Mouse (Mus musculus): Measurements from ENCODE around the gene Nfkb1. TPM values are rescaled to one million over a fixed set of nuclear protein-coding genes. Genes with fewer than 3 reads are reported as not detected.

The Nfkb1 gene
- polyA plus RNA-seq (2014; fragmentation: Nextera tagmentation; extraction: Ambion mirVana), result 9.1 and 10.2 TPM in 2 replicates

- Histone ChIP-seq H3K9ac (peak within 1 kb of the TSS; percentile 96), H3K4me2 (replicated peaks) (peak within 1 kb of the TSS; percentile 83), H3K27ac (peak within 1 kb of the TSS; percentile 93), H3K4me1 (replicated peaks; ENCODE audit: control insufficient read depth, insufficient read depth, low read length) (peaks cover 19% of the 10 kb centered on the region), H3K27me3 (ENCODE audit: control insufficient read depth, insufficient read depth, low read length) (no peaks in the 10 kb centered on the region), H3K9me3 (ENCODE audit: control insufficient read depth, low read length) (no peaks in the 10 kb centered on the region), H3K4me3 (replicated peaks; ENCODE audit: low read length) (peak within 1 kb of the TSS; percentile 88), H3K36me3 (replicated peaks; ENCODE audit: control insufficient read depth, insufficient read depth) (no peaks in the 10 kb centered on the region)
- ATAC-seq (ENCODE audit: low FRiP score), result peak; percentile 87
- WGBS, result under 1% methylated on average over 76 of the region's 102 CpGs
- peak; percentile 61 for DNase-seq (ENCODE audit: low spot score)
Measured at GRCm38 (mm10) chr3:135691191-135692131, at the start of gene Nfkb1. TSS of gene Nfkb1 (minus strand) at chr3:135691547.

DNA sequence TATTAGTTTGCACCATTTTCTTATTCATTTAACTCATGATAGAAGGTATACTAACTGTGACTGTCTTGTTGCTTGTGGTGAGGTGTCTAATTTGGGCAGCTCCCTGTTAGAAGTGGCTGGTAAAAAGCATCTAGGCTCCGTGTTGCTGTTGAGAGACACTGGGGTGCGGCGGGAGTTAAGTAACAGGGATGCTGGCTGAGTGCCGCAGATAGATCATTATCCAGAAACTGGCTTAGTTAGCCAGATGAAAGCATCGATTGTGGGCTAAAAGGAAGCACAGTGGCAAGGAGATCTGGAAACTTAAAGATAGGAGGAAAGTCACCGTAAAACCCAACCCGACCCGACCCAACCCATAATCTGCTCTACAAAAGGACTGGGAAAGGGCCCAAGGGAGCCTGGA lies 49.4 kb upstream of the Nfkb1 start:
- 90% methylated on average over 8 of the region's 8 CpGs for WGBS
- Histone ChIP-seq H3K4me1 (replicated peaks; ENCODE audit: control insufficient read depth, insufficient read depth, low read length) (no peaks in the 10 kb centered on the region), H3K36me3 (replicated peaks; ENCODE audit: control insufficient read depth, insufficient read depth) (no peaks in the 10 kb centered on the region), H3K4me2 (replicated peaks) (no peak overlapping the region), H3K9ac (no peak overlapping the region), H3K4me3 (replicated peaks; ENCODE audit: low read length) (no peak overlapping the region), H3K27ac (no peak overlapping the region), H3K27me3 (ENCODE audit: control insufficient read depth, insufficient read depth, low read length) (no peaks in the 10 kb centered on the region), H3K9me3 (ENCODE audit: control insufficient read depth, low read length) (no peaks in the 10 kb centered on the region)
- no peak for DNase-seq (ENCODE audit: low spot score)
- no peak for ATAC-seq (ENCODE audit: low FRiP score)

DNA sequence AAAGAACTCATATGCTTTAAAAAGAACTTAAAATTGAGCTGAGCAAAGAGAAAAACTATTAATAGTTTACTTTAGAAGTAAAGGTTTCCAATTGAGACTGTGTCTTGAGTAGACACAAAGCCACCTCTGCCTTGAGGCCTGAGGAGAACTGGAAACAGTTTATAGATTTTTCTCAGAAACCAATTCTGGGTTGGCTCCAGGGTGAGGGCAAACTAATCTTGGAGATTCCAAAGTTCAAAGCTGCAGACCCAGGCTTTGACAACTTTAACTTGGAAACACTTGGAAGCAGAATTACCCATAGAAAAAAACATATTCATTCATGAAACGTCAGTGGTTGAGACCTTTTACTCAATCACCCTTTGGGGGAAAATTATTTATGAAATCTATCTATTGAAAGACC lies 43.4 kb upstream of the Nfkb1 start:
- H3K9me3 ChIP-seq (ENCODE audit: control insufficient read depth, low read length), result no peaks in the 10 kb centered on the region

GRCm38 (mm10) chr3:135732747-135733445 lies 41.5 kb upstream of the Nfkb1 start:
- Histone ChIP-seq H3K27me3 (ENCODE audit: control insufficient read depth, insufficient read depth, low read length) (no peaks in the 10 kb centered on the region), H3K36me3 (replicated peaks; ENCODE audit: control insufficient read depth, insufficient read depth) (no peaks in the 10 kb centered on the region), H3K9me3 (ENCODE audit: control insufficient read depth, low read length) (no peaks in the 10 kb centered on the region), H3K4me3 (replicated peaks; ENCODE audit: low read length) (no peak overlapping the region), H3K9ac (no peak overlapping the region), H3K27ac (no peak overlapping the region), H3K4me2 (replicated peaks) (no peak overlapping the region), H3K4me1 (replicated peaks; ENCODE audit: control insufficient read depth, insufficient read depth, low read length) (no peaks in the 10 kb centered on the region)
- WGBS, result 92% methylated on average over 10 of the region's 10 CpGs
- DNase-seq (ENCODE audit: low spot score) (no peak), ATAC-seq (ENCODE audit: low FRiP score) (no peak)

More for the DNA sequence above, 43.4 kb upstream of the Nfkb1 start:
- Histone ChIP-seq H3K27me3 (ENCODE audit: control insufficient read depth, insufficient read depth, low read length) (no peaks in the 10 kb centered on the region), H3K4me2 (replicated peaks) (no peak overlapping the region), H3K4me3 (replicated peaks; ENCODE audit: low read length) (no peak overlapping the region), H3K4me1 (replicated peaks; ENCODE audit: control insufficient read depth, insufficient read depth, low read length) (no peaks in the 10 kb centered on the region), H3K36me3 (replicated peaks; ENCODE audit: control insufficient read depth, insufficient read depth) (no peaks in the 10 kb centered on the region), H3K9ac (no peak overlapping the region), H3K27ac (no peak overlapping the region)
- ATAC-seq (ENCODE audit: low FRiP score) (no peak), DNase-seq (ENCODE audit: low spot score) (no peak)
- WGBS, result 71% methylated on average over 1 of the region's 1 CpGs

GRCm38 (mm10) chr3:135731292-135732047 lies 40.1 kb upstream of the Nfkb1 start:
- no peaks in the 10 kb centered on the region for H3K4me1 ChIP-seq (replicated peaks; ENCODE audit: control insufficient read depth, insufficient read depth, low read length)
- ATAC-seq (ENCODE audit: low FRiP score) (peak; percentile 89), DNase-seq (ENCODE audit: low spot score) (peak; percentile 100)
- no peak overlapping the region for H3K9ac ChIP-seq
- WGBS, result 39% methylated on average over 17 of the region's 17 CpGs
- peak overlapping the region; percentile 33; the same call in 1 of the 2 replicates for H3K4me2 ChIP-seq (replicated peaks)
- H3K9me3 ChIP-seq (ENCODE audit: control insufficient read depth, low read length), result no peaks in the 10 kb centered on the region
- no peak overlapping the region for H3K4me3 ChIP-seq (replicated peaks; ENCODE audit: low read length)
- H3K27me3 ChIP-seq (ENCODE audit: control insufficient read depth, insufficient read depth, low read length), result no peaks in the 10 kb centered on the region
- no peak overlapping the region for H3K27ac ChIP-seq
- no peaks in the 10 kb centered on the region for H3K36me3 ChIP-seq (replicated peaks; ENCODE audit: control insufficient read depth, insufficient read depth)

- DNase-seq (ENCODE audit: low spot score), result peak; percentile 55
- Histone ChIP-seq H3K36me3 (replicated peaks; ENCODE audit: control insufficient read depth, insufficient read depth) (no peaks in the 10 kb centered on the region), H3K9ac (peak overlapping the region; percentile 29; the same call in 1 of the 2 replicates), H3K4me3 (replicated peaks; ENCODE audit: low read length) (no peak overlapping the region), H3K4me2 (replicated peaks) (peak overlapping the region; percentile 33), H3K4me1 (replicated peaks; ENCODE audit: control insufficient read depth, insufficient read depth, low read length) (no peaks in the 10 kb centered on the region), H3K27me3 (ENCODE audit: control insufficient read depth, insufficient read depth, low read length) (no peaks in the 10 kb centered on the region), H3K9me3 (ENCODE audit: control insufficient read depth, low read length) (no peaks in the 10 kb centered on the region), H3K27ac (no peak overlapping the region)
- 48% methylated on average over 9 of the region's 9 CpGs for WGBS
- ATAC-seq (ENCODE audit: low FRiP score), result peak; percentile 78
Measured at GRCm38 (mm10) chr3:135730790-135731189, 39.4 kb upstream of the Nfkb1 start.

DNA sequence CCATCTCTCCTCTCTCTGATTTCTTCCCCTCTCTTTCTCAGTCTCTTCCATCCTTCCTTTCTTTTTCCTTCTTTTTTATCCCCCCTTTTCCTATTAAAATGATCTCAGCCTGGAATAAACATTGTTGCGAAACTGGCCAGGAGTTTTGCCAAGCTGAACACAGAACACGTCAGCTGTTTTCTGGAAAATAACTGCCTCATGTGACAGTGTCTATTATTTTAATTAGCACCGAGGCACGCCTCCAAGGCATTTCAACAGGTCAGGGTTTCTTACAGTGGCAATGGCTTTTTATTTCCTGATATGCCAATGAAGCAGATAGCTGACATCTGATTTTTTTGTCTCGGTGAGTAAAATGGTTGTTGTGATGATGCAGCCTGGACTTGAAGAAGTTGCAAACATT lies 38.2 kb upstream of the Nfkb1 start:
- Histone ChIP-seq H3K36me3 (replicated peaks; ENCODE audit: control insufficient read depth, insufficient read depth) (no peaks in the 10 kb centered on the region), H3K9me3 (ENCODE audit: control insufficient read depth, low read length) (no peaks in the 10 kb centered on the region), H3K4me2 (replicated peaks) (no peak overlapping the region), H3K4me3 (replicated peaks; ENCODE audit: low read length) (no peak overlapping the region), H3K4me1 (replicated peaks; ENCODE audit: control insufficient read depth, insufficient read depth, low read length) (no peaks in the 10 kb centered on the region), H3K27ac (no peak overlapping the region), H3K9ac (no peak overlapping the region), H3K27me3 (ENCODE audit: control insufficient read depth, insufficient read depth, low read length) (no peaks in the 10 kb centered on the region)
- ATAC-seq (ENCODE audit: low FRiP score) (no peak), DNase-seq (ENCODE audit: low spot score) (no peak)
- WGBS, result 70% methylated on average over 5 of the region's 5 CpGs

- whole genome bisulfite sequencing, result 60% methylated on average over 6 of the region's 6 CpGs
- Histone ChIP-seq H3K27me3 (ENCODE audit: control insufficient read depth, insufficient read depth, low read length) (no peaks in the 10 kb centered on the region), H3K9ac (no peak overlapping the region), H3K4me2 (replicated peaks) (no peak overlapping the region), H3K4me1 (replicated peaks; ENCODE audit: control insufficient read depth, insufficient read depth, low read length) (no peaks in the 10 kb centered on the region), H3K36me3 (replicated peaks; ENCODE audit: control insufficient read depth, insufficient read depth) (no peaks in the 10 kb centered on the region), H3K4me3 (replicated peaks; ENCODE audit: low read length) (no peak overlapping the region), H3K9me3 (ENCODE audit: control insufficient read depth, low read length) (no peaks in the 10 kb centered on the region), H3K27ac (no peak overlapping the region)
- ATAC-seq (ENCODE audit: low FRiP score) (no peak), DNase-seq (ENCODE audit: low spot score) (no peak)
Measured at GRCm38 (mm10) chr3:135728900-135729299, 37.6 kb upstream of the Nfkb1 start.

GRCm38 (mm10) chr3:135727339-135727738 lies 36.0 kb upstream of the Nfkb1 start:
- Histone ChIP-seq H3K9ac (no peak overlapping the region), H3K36me3 (replicated peaks; ENCODE audit: control insufficient read depth, insufficient read depth) (no peaks in the 10 kb centered on the region), H3K27me3 (ENCODE audit: control insufficient read depth, insufficient read depth, low read length) (no peaks in the 10 kb centered on the region), H3K27ac (no peak overlapping the region), H3K9me3 (ENCODE audit: control insufficient read depth, low read length) (no peaks in the 10 kb centered on the region), H3K4me2 (replicated peaks) (no peak overlapping the region), H3K4me1 (replicated peaks; ENCODE audit: control insufficient read depth, insufficient read depth, low read length) (no peaks in the 10 kb centered on the region), H3K4me3 (replicated peaks; ENCODE audit: low read length) (no peak overlapping the region)
- 90% methylated on average over 10 of the region's 10 CpGs for WGBS
- ATAC-seq (ENCODE audit: low FRiP score) (no peak), DNase-seq (ENCODE audit: low spot score) (no peak)

Data from hindbrain, embryonic 14.5 days (tissue).